Mouse (Mus musculus): ENCODE measurements around the gene Myo1e.

DNA sequence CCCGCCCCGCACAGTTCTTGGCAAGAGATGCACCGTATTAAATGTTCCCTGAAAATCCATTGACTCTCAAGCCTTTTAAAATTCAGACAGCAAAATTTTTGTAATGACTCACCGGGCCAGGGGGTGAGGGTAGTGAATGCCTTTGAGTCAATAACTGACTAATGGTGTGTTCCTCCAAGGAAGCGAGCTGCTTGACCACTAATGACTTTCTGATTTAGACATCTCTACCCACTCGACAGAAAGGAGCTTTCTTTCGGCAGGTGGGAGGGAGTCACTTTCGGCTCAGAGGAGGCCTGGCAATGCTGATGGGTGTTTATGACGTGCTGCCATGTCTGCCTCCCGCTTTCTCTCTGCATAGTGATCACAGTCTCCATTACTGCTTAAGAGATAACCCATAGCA lies 83.6 kb downstream of the Myo1e start:
- TF ChIP-seq POLR2A (IDR thresholded peaks at IDR 0.05; ENCODE audit: low read depth, low read length) = no peak
- no peak for TF ChIP-seq CTCF (IDR thresholded peaks at IDR 0.05; ENCODE audit: extremely low read depth, insufficient read depth, insufficient read length, insufficient replicate concordance)

All from spleen, adult 2 months (tissue).